Mouse (Mus musculus) thymus, postnatal 0 days (tissue): Measurements from ENCODE around the gene Klk9. TPM values are rescaled to one million over a fixed set of nuclear protein-coding genes. Genes with fewer than 3 reads are reported as not detected.

Experiments used
- DNase-seq: peaks from one replicate; pipeline ENCODE4 v3.0.0-alpha.2; 2015; ENCODE audit warnings: low spot score
- polyA plus RNA-seq: library from polyadenylated mRNA; unstranded; fragments of >200 nt; fragmentation: Nextera tagmentation; extraction: Ambion mirVana; gene quantifications from 2 replicates; pipeline ENCODE4 v1.2.1, GENCODE M21; 2015

The Klk9 gene
- polyA plus RNA-seq: 0.19 and 0.30 TPM in 2 replicates

DNA sequence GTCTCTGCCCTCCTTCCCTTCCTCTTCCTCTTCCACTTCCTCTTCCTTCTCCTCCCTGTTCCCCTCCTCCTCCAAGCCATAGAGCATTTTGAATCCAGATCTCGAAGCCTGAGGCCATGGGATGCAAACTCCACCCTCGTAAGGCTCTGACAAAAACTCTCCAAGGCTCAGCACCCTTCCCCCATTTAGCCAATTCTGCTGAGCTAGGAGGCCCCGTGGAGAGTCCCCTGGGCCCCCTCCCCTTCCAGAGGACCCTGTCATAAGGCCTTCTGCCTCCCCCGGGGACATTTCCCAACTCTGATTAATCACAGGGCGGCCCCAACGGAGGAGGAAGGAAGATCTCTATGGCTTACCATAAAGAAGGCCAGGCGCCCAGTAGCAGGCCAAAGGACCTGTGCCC, at the start of gene Klk9:
Gene Klk9 (plus strand): TSS at position 301 of the 400 bp plus-strand sequence.
- no peak for DNase-seq

DNA sequence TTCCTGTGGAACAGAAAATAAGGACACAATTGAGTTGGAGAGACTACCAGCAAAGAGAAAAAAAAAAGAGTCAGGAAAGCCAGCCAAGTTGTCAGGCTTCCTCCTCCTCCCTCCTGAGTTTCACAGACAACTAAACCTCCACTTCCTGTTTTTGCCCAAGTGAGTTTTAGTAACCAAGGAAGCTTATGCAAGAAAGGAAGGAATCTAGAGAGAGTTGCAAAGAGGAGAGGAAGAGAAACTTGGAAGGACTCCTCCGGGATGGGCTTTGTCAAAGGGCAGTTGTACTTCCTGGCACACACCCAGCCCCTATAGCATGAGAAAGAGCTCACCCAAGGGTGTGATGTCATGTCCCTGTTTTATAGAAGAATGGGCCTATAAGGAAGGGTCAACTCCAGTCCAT, 43.9 kb upstream of the Klk9 start:
- no peak for DNase-seq

- DNase-seq: no peak
Observed at GRCm38 (mm10) chr7:43752806-43753205, 38.9 kb upstream of the Klk9 start.

DNA sequence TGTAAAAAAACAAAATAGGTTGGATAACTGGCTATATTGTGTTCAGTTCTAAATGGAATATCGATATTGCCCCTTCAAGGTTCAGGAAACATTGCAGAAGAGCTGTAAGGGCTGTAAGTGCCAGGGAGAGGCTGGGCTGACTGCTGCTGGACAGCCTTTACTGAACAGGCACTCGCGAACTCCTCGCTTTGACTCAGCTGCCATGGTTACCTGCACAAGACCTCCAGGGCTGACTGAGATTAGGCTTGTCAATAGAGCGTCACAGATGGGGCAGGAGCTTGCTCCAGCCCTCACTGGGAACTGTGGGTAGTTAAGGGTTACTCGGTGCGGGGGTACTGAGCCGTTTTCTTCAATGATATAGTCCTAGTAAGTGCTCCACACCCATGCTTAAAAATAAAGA, 25.2 kb upstream of the Klk9 start:
- DNase-seq: no peak

DNA sequence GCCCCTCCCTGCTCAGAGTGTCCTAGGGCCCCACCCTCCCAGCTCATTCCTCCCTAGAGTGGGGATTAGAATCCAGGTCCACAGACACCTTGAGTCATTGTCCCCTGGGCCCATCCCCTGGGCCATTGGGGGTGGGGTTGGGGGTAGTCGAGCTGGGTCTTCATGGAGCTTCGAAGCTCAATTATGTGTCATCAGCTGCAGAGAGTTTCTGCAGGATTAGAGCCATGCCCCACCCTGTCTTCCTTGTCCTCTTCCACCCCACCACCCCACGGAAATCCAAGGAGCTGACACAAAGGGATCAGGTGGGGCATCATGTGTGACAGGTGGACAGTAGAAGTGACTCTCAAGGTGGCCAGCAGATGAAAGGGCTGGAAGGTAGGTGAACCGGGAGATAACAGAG, 23.1 kb upstream of the Klk9 start, which contains the start of gene Klk12:
Gene Klk12 (plus strand): TSS at position 301 of the 400 bp plus-strand sequence.
- DNase-seq: no peak

- DNase-seq: no peak
Observed at GRCm38 (mm10) chr7:43769636-43770035, 22.1 kb upstream of the Klk9 start.

DNA sequence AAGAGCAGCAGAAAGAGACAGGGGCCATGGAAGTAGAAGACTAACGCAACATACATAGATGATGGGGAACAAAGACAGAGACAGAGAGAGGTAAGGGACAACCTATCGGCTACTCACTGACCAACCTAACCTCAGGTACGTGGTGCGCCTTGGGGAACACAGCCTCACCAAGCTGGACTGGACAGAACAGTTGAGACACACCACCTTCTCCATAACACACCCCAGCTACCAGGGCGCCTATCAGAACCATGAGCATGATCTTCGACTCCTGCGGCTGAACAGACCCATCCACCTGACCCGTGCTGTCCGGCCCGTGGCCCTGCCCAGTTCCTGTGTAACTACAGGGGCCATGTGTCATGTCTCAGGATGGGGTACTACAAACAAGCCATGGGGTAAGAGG, 21.0 kb upstream of the Klk9 start:
- no peak for DNase-seq

DNA sequence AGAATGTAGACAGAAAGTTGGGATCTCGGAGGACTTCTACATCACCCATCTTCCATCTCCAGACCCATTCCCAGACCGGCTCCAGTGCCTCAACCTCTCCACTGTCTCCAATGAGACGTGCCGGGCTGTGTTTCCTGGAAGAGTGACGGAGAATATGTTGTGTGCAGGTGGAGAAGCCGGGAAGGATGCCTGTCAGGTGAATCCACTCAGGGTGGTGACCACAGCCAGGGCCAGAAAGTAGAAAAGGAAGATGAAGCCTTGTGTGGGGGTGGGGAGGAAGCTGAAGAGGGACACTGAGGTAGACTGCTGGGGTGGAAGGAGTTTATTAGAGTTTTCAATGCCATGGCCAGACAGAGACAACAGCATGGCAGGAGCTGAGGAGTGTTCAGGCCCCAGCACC, 19.8 kb upstream of the Klk9 start:
- no peak for DNase-seq

DNA sequence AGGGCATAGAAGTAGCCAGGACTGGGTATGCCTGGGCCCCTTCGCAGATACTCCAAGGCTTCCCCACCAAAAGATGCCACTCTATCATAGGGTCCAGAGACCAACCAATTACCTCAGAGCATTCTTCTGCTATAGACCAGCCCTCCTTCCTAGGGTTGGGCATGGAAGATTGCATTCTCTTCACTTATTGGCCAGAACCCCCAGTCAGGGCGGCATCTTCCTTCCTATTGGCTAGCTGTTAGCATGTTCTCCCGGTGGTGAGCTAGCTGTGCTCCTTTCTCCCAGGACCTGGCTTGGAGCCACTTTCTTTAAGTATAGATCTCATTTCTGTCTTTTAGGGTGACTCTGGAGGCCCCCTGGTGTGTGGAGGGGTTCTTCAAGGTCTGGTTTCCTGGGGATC, 18.8 kb upstream of the Klk9 start:
- DNase-seq: no peak

DNA sequence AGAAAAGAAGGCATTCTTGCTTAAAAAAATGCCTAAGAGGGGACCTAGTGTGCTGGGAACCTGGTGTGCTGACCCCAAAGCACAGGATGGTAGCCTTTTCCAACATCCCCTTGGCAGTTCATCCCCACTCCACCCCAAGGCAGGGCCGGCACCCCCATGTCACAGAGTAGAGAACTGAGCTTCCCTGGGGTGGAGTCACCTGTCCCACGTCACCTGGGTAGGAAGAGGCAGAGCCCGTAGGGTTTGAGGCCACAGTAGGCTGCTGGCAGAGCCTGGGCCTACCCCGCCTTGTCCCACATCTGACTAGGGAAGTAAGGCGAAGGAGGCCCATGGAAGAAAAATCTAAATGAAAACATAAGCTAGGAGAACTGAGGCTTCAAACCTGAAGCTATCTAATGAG, 17.3 kb upstream of the Klk9 start, which contains the start of gene Klk11:
Gene Klk11 (plus strand): TSS at position 241 of the 400 bp plus-strand sequence.
- DNase-seq: no peak

GRCm38 (mm10) chr7:43774802-43775201, 16.9 kb upstream of the Klk9 start:
- DNase-seq: no peak

DNA sequence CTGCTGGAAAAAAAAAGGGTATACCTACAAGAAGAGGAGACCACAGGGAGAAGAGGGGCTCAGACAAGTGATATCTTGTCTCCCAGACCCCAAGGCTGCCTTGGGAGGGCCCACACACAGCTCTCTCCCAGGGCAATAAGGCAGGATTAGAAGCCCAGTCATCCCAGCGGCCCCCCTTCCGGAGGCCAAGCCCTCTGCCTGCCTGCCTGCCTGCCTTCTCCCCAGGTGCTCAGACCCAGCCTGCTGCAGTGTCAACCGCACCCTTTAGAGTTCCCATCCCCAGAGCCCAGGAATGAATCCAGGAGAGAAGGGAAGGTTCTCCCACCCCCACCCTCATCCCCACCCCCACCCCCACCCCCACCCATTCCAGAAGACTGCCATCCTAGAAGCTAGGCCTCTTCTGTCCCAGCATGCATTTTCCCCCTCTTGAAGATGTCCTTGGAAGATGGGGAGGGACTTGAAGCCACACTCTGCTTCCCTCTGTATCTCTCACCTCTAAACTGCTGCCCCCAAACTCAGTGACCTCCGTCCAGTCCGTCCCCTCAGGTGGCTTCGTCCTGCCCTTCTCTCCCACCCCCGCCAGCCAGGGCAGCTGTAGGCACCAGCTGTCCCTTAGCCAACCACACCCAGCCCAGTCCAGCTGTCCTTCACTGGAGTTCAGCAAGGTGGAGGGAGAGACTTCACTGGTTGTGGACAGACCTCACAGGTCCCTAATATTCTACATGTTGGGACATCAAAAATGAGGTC, 16.2 kb upstream of the Klk9 start:
- no peak for DNase-seq

DNA sequence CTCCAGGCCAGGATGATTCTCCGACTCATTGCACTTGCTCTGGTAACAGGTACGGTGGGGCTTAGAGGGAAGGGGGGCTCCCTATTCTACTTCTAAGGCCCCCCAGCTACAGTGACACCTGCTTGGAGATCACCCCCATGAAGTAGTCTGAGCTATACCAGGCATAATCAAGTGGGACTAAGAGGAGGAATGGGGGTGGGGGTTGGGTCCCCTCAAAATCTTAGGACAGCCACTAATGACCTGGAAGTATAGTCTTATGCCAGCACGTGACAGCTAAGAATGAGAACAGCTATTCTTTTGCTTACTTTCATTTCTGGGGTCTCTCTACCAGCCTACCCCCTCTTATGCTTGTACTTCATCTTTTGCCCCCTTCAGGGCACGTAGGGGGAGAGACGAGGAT, 15.2 kb upstream of the Klk9 start:
- DNase-seq: no peak

DNA sequence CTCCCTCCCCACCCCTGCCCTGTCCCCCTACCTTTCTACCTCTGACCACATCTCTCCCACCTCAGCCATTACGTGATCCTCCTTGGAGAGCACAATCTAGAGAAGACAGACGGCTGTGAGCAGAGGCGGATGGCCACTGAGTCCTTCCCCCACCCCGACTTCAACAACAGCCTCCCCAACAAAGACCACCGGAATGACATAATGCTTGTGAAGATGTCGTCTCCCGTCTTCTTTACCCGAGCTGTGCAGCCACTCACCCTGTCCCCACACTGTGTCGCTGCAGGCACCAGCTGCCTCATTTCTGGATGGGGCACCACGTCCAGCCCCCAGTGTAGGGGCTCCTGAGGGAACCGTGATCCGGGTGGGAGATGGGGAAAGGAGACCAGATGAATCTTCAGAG, 14.3 kb upstream of the Klk9 start:
- DNase-seq: no peak

- no peak for DNase-seq
Observed at GRCm38 (mm10) chr7:43778176-43778970, 13.3 kb upstream of the Klk9 start.

DNA sequence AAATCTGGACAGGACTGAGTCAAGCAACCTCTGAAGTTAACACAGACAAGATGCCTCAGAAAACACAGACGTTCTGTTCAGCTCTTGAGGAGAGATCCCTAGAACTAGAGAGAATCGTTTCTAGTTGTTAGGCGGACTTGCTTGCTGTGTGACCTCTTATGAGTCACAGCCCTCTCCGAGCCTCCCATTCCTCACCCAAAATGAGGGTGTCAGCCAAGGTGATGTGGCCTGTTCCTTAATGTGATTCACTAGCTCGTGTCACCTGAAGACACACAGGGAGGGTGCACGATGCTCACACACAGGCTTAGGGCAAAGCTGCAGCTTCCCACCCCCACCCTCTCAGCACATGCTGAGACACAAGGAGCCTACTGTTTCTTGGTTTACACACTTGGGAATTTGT, 11.4 kb upstream of the Klk9 start:
- no peak for DNase-seq

DNA sequence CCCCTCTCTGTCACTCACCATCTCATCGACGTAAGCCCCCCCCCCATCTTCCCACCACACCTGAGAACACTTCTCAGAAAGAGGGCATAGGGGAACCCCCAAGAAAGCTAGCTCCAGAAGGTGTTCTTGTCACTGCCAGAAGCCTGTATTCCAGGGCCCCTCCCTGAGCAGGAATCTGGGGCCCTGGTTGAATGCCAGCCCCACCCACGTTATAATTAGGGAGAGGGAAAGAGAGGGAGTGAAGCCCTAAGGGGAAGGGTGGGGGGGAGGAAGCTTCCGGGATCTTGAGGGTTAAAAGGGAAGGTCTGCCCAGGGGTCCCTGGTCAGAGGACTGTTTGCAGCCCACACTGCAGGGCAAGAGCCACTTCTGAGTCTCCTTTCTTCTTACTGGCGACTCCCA, 10.9 kb upstream of the Klk9 start, which contains the start of gene Klk10:
Gene Klk10 (plus strand): TSS at position 290 of the 400 bp plus-strand sequence.
- DNase-seq: no peak

DNA sequence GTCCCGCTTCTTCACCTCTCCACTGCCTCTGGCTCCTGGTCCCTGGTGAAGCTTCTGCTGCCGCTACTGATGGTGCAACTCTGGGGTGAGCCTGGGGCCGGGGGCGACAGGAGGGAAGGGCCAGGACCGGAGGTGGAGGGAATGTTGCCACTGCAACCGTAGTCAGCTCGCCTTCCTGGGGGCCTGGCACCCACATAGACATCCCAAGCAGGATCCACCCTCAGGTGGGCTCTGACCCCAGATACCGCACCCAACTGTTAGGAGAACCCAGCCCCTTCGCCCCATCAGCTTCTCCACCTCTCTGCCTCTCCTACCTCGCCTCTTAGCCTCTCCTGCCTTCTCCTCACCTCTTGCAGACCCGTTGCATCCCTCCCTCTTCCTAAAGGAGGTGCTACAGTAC, 10.2 kb upstream of the Klk9 start:
- DNase-seq: no peak

DNA sequence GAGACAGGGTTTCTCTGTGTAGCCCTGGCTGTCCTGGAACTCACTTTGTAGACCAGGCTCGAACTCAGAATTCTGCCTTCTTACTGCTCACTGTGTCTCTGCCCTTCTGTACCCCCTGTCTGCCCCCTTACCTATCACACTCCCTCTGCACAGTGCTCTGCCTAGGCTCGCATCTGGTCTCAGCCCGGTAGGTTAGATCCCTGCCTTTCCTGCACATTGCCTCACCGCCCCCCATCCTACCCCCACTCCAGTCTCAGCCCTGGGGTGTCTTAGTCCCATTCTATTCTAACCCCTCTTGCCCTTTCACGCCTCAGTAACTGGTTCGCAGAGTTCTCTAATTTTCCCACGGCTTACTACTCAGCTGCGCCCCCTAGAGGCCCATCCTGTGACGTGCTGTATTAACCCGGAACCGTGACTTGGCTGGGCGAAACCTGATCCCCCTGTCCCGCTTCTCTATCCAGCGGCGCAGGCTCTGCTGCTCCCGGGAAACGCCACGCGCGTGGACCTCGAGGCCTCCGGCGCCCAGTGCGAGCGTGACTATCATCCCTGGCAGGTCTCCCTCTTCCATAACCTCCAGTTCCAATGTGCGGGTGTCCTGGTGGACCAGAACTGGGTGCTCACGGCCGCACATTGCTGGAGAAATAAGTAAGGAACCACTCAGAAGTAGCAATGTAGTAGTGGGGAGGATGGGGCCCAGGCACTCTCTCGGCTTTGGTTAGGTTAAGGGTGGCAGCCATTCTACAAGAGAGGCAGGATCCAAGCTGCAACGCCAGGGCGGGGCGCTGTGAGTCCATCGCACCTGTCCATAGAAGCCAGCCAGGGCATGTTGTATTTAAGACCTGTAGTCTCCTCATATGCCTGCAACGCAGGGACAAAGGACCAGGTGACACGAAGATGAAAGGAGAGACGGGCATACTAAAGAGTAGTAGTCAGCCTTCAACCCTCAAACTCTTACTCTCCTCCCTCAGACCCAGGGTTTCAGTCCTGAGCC, 9.1 kb upstream of the Klk9 start:
- DNase-seq: peak; percentile 68

DNA sequence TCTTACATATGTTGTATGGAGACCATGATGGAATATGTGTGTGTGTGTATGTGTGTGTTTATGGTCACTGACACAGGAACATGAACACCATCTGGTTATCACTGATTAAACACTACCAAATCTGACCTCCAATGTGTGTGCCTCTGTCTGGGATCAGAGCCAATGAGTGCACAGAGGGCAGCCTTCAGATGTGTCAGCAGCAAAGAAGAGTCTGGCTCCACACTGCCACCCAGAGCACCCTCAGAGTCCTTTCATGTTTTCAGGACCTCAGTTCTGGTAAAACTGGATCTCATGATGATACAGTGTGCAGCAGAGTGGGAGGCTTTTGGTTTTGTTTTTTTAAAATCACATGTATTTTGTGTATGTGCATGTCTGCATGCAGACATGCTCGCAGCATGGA, 6.4 kb upstream of the Klk9 start:
- DNase-seq: no peak

GRCm38 (mm10) chr7:43788096-43788495, 3.6 kb upstream of the Klk9 start:
- no peak for DNase-seq
